Mouse (Mus musculus) layer of hippocampus, adult 9-11 months (tissue): ENCODE results near the gene H2afy2.
A peak's percentile ranks its signal among the peaks of the same experiment; 100 is the strongest.

Source experiments
- DNase-seq: peaks from one replicate; pipeline ENCODE4 v3.0.0; 2022

Gene H2afy2

DNA sequence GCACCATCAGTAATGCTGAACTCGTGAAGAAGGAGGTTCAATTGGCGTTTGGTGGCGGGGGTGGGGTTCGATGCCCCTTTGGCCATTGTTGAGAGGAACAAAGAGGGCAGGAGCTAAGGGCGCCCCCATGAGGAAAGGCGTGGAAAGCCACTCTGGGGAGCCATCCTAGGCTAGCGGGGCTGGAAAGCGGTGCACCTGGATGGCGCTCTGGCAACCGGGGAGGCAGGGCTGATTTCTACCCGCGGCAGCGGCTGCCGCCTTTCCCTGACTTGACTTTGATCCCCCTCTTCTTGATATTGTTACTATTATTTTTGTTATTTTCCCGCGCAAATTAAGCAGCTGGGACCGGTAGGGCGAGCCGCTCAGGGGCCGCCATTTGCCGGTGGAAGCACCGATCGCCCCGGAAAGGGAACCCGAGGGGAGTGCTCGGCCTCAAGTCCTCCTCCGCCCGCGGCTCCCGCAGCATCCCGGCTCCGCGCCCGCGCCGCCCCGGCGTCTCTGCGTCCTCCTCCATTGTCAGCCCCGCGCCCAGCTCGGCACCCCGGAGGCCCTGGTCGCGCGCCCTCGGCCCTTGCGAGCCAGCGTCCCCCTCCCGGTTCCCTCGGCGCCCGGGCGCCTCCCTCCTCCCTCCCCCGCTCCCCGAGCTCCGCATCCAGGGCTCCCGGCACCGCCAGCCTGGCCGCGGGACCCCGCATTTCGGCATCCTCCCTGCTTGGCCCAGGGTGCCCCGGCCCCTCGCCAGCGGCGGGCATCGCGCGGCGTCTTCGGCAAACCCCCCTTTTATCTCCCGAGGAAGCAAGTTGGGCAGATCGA lies 942 bp downstream of the H2afy2 start:
- DNase-seq, result peak; percentile 50

DNA sequence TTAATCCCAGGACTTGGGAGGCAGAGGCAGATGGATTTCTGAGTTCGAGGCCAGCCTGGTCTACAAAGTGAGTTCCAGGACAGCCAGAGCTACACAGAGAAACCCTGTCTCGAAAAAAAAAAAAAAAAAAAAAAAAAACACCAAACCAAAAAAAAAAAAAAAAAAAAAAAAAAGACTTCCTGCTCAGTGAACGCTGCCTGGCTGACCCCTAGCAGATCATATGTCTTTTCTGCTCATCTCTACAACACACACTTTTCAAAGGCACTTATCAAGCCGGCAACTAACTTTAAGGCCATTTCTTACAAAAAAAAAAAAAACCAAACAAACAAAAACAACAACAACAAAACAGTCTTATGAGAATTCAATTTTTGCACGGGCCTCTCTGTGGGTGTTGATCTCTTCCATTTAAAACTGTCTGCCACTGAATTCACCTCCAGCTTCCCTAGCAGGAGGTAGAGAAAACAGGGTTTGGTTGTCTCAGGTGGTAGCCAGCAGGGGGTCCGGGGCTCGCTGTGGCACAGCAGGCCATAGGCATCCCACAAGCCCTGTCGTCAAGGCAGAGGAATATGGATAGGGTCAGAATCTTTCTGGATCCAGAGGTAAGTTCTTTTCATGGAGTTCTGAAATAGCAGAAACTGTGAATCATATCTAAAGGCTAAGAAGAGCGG lies 2.4 kb downstream of the H2afy2 start:
- DNase-seq, result no peak

DNA sequence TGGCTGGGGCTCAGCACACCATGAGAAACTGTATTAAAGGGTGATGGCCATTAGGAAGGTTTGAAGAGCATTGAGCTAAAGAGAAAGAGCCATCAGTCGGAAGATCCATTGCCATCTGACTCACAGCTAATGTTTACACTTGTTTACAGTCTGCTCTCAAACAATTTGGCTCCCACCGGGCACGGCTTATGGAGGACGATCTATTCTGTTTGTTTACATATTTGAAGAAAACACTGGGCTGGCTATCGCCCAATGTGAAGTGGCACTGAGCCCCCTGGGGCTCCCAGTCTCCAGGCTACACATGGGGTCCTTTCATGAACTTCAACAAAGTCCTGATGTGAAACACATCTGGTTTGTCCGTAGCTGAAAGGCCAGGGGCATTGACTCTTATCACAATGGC lies 17.1 kb downstream of the H2afy2 start:
- DNase-seq, result no peak

DNA sequence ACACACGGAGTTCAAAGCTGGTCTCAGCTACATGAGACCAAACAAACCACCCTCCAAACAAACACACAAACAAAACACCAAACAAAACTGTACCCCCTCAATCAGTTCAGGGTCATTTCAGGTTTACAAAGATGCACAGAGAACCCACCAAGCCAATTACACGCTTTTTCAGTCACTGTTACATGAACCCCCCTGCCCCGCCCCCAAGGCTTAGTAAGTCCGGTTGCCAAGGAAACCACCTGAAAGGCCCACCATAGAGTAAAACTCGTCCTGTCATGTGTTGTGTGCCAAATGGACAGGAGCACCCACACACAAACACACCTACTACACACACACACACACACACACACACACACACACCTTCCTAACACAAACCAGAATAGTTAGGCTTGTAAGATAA lies 18.4 kb downstream of the H2afy2 start:
- no peak for DNase-seq

DNA sequence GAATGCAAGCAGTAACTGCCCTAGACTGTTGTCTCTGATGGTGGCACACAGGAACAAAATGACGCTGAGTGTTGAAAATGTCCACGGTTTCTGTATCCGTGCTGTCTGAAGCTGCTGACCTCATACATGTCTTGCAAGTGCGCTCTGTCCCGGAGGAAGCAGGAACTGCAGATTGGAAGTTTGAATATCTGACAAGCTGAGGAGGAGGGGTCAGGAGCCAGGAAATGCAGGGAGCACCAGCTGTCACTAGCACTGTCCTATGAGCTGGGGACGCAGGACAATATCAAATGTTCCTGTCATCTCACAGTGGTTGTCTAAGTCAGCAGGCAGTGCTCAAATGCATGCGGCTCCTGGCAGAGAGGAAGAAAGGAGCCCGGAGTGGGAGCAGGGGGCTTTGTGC lies 19.3 kb downstream of the H2afy2 start:
- DNase-seq, result no peak

DNA sequence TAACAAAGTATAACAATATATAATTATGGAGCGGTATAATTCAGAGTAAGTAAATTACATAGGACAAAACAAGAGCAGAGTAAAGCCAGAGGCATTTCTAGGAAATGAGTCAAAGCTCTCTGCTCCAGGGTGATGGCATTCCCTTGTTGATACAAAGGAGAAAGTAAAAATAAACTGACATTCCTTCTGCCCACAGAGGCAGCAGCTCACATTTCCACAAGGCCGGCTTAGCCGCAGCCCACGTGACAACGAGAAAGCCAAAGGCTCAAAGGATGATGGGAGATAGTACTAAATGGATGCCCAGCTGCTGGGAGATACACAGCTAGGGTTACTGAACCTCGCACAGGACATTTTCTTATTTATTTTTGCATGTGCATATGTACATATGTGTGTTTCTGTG lies 24.1 kb downstream of the H2afy2 start:
- no peak for DNase-seq

DNA sequence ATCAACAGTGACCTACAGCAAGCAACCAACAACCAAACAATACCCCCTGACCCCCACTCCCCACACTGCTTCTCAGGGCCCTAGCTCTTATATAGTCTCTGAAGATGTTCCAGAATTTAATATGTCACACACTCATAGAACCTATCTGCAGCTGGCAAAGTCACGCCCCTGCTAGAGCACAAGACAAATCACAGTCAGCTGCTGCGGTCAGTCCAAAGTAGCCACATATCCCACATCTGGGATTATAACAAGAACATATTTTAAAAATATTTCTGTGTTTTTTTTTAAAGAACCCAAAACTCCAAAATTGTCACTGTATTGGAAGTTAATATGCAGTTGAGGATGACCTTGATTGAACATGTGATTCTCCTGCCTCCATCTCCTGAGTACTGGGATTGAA lies 25.0 kb downstream of the H2afy2 start:
- DNase-seq, result no peak

DNA sequence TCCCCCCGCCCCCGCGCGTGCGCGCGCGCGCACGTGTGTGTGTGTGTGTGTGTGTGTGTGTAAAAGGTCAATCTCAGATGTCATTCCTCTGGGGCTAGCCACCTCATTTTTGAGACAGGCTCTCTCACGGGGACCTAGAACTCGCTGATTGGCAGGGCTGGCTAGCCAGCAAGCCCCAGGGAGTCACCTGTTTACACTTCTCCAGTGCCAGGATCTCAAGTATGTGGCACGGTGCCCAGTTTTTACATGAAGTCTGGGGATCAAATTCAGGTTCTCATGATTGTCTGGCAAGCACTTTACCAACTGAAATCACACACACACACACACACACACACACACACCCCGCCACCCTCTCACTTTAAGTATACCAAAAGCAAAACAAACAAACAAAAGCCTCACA lies 26.9 kb downstream of the H2afy2 start:
- DNase-seq, result no peak

DNA sequence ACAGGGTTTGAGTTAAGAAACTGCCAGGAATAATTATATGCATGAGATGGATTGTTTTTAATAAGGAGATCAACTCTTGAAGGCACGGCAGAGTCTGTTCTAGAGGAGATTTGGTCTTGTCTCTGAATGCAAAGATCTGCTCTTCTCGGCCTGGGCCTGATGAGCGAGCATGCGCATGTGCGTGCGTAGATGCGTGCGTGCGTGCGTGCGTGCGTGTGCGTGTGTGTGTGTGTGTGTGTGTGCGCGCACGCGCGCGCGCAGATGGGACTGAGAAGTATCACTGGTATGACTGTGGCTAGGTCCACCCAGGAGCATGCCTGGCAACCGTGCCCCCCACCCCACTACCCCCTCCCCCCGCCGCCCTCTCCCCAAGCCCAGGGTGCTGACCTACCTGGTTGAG lies 30.9 kb downstream of the H2afy2 start:
- DNase-seq, result no peak

DNA sequence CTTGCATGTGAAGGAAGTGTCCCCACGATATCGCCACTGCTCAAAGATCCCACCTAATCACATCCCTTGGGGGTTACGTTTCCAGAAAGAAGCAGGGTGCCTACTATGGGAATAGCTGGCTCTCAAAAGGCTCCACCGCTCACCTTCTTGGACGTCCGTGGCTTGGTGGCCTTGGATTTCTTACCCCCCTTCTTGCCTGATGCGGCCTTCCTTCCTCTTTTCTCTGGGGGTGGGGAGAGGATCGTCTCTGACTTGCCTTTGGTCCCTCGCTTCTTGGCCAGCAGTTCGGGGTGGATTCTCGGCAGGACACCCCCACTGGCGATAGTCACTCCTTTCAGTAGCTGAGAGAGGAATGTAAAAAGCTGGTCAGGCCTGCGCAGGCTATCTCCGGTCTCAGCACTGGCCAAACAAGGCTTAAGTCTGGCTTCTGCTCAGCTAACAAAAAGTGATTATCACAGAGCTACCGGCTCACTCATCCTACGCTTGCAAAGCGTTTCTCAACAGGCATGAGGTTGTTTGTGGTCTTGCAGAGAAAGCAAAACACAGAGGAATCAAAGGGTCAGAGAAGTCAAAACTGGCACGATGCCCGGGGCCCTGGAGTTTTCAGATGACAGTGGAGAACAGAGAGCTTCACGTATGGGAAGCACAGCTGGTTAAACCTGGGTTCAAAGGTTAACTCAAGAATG lies 32.3 kb downstream of the H2afy2 start:
- peak; percentile 26 for DNase-seq

DNA sequence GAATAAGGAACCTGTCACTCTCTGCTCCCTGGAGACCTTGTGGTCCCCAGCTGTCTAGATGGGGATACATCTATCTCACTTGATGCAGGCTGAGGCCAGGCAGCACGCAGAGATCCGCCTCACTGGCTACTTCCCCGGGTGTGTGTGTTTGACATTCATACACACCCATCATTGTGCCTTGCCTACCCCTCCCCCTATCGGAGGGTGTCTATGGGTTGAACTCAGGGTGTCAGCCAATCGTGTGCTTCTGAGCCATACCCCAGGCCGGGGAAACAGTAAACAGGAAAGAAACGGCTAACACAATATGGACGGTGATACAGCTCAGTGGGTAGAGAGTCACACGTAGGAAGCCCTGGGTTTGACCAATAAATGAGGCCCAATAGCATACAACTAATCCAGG lies 33.9 kb downstream of the H2afy2 start:
- DNase-seq, result no peak

DNA sequence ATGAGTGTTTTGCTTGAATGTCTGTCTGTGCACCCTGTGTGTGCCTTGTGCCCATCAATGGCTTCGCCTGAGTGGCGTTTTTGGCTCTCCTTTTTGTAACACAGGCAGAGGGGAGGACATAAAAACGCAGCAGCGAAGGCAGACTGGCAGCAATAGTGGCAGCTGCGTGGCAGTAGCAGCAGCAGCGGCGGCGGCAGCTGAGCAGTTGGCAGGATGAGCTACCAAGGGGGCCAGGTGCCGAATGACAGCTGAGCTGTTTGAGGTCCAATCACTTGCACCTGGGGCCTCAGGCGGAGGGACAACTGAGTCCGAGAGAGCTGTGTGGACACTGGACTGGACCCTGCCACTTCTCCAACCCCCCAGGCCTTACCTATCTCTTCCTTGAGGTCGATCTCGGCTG lies 36.6 kb downstream of the H2afy2 start:
- no peak for DNase-seq

DNA sequence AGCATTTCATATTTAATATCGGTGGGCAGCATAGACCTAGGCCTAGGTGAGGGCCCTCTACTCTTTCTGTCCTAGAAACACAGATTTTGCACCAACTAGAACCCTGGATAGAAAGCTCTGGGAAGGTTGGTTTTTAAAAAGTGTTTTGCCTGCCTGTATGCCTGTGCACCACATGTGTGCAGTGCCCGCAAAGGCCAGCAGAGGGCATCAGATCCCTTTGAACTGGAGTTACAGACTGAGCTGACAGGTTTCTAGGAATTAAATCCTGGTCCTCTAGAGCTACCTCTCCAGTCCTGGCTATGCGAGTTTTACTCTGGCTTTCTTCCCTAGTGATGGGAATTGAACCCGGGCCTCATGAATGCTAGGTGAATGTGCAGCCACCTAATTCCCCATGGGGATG lies 38.8 kb downstream of the H2afy2 start:
- no peak for DNase-seq

DNA sequence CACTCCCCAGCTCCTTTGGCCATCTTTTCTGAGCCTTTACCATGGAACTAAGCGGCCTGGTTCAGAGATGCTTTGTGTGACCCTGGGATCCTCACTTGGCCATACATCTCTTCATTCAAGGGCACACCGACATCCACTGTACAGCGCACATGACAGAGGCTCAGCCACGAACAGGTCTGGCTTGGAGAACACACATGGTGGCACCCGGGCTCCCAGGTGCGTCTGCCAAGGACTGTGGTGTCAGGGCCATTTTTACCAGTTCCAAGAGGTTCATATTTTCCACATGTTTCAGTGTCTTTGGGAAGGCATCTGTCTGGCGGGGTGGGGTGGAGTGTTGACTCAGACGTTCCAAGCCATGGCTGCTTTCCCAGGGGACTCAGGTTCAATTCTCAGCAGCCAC lies 41.6 kb downstream of the H2afy2 start:
- DNase-seq, result no peak

DNA sequence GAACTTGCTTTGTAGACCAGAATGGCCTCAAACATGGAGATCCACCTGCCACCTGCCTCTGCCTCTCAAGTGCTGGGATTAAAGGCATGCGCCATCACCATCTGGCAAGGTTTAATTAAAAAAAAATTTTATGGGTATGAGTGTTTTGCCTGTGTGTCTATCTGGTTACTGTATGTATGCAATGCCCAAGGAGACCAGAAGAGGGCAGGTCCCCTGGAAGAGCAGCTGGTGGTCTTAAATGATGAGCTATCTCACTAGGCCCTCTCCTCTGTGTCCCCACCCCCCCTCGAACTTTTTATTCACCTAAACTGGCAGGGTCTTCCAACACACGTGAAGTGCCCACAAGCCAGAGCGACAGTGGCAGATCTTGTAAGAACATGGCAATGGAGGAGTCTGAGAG lies 42.1 kb downstream of the H2afy2 start:
- no peak for DNase-seq

DNA sequence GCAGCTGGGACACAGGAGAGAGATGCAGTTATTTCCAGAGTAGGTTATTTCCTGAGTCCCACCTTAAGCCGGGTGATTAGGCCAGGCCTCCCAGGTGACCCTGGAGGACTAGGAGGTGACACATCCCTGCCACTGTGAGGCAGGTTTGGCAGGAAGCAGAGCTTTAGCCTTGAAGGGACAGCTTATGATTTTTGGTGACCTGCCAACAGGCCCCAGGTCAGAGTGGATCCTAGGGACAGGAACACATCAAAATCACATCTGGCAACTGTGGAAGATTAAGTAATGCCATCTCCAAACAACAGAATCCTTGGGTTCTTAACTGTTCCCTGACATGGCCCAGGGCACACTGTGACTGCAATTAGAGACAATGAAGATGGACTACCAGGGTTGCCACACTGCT lies 42.6 kb downstream of the H2afy2 start:
- no peak for DNase-seq

DNA sequence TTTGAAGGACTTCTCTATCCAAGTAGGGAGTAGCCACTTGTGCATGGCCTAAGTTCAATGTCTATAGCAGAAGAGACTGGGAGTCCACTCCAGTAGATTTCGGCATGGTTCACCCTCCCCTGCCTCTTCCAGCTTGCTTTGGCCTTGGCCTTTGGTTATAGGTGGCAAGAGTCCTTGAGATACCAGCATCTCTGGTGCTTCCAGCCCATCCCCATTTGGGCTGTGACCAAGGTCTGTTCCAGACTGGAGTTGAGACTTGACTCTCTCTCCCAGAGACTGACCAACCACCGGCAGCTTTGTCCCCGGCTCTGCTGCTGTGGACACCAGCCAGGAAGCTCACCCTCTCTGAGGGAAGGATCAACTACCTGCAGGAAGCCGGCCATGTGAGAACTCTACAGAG lies 45.8 kb downstream of the H2afy2 start:
- DNase-seq, result no peak

DNA sequence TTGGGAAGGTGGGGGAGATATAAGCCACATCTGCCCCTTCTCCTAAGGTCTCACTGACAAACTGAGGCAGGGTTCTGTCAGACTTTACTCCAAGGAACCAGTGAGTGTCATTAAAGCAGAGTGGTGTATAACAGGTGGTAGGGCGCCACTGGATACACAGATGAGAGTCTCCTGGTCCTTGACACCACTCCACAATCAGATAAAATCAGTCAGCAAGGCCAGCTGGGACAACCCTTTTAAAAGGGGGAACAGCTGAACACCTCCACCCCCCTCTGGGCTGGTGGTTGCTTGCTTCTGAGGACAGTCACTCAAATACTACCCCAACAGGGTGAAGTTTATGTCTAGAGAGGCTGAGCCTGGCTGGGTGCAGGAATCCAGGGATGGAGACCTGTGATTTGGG lies 46.4 kb downstream of the H2afy2 start:
- DNase-seq, result no peak

DNA sequence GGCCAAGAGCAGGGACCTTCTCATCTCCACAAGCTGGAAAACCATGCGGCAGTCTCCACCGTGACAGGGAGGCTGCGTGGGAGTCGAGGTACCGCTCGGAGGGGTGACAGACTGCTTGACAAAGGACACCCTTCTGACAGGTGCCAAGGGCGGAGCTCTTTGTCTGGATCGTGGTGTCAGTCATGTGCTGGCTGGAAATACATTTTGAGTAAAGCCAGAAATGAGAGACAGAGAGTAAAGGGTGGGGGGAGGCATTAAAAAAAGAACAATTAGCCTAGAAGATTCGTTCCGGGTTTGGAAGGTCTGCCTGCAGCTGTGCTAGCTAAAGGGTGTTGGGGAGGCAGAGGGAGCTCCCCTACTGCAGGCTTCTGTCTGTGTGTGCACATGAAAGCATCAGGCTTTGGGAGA lies 47.3 kb downstream of the H2afy2 start:
- peak; percentile 15 for DNase-seq

DNA sequence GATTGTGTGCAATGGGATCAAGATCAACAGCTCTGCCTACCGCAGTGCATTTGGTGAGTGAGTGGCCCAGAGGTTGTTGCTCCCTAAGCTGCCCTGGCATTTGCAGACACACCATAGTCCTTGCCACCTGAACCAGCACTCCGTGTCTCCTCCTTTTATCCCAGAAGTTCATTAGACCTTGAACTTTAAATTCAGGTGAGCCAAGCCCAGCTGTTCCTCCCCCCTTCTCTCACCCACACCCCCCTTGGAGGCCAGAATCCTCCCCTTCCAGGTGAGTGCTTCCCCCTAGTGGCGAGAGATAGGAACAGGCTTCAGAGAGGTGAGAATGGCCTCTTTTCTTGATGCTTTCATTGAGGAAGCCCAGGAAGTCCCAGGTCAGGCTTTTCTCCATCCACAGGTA lies 49.6 kb downstream of the H2afy2 start:
- DNase-seq, result no peak

DNA sequence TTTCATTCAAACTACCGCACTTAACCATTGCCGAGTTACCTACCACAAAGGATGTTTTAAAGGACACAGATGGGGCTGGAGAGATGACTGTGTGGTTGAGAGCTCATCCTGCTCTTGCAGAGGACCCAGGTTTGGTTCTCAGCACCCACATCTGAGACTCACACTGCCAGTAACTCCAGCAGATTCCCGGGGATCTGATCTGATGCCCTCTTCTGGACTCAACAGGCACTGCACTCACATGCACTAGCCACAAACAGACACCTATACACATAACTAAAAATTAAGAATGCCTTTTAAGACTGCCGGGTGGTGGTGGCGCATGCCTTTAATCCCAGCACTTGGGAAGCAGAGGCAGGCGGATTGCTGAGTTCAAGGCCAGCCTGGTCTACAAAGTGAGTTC lies 53.8 kb downstream of the H2afy2 start:
- DNase-seq, result no peak

DNA sequence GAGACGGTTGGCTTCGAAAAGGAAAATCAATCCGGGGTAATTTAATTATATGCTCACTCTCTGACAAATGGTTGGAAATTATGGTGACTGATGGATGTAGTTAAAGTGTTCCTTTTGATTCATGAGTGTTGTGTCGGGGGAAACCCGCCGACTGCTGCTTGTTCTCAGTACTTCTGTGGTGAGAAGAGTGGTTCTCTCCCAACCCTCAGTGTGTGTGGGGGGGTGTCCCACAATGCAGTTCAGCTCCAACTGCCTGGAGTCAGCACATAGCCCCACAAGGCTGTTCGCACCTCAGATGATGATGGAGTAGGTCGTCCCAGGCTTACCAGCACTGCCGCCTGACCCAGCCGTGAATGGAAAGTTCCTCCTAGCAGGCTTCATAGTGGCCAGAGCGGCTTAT lies 54.8 kb downstream of the H2afy2 start:
- DNase-seq, result peak; percentile 67

DNA sequence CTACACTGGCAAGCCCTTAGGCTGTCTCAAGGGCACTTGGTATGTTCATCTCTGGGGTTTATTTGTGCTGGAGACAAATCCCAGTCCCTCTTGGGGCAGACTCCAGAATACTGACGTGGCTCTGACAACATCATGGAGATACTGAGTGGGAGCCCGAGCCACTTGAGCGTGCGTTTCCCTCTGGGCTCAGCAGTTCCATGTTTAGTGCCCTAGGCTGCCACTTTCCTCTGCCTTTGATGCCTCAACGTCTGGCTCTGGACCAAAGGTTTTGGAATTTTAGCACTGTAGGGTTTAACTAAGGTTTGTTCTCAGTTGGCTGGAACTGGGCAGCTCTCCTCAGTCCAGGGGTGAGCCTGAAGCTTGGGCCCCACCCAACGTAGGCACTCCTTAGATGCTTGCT lies 60.7 kb downstream of the H2afy2 start:
- DNase-seq, result no peak

DNA sequence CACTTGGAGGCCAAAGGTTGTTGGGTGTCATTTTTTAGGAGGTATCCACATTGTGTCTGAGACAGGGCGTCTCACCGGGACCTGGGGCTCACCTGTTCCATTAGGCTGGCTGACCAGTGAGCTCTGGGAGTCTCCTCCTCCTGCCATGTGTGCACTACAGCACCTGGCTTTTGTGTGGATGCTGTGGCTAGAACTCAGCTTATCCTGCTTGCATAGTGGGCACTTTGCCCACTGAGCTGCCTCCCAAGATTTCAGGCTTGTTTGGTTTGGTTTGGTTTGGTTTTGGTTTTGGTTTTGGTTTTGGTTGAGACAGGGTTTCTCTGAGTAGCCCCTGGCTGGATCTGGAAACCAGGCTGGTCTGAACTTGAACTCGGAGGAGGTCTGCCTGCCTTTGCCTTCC lies 61.7 kb downstream of the H2afy2 start:
- DNase-seq, result no peak
